ENCODE assay signal across 9 mouse cellular contexts in genomic region chr4:46345056-46345772, GRCm38 (mm10). TPM values are rescaled to one million over a fixed set of nuclear protein-coding genes. Genes with fewer than 3 reads are reported as not detected.
DNase-seq lines count a peak whose midpoint lies in the region; ATAC-seq and TF ChIP-seq lines count a peak whose summit lies in the region.
"Had no signal": no experiment of that assay in that cellular context is flagged by ENCODE, and none has a peak within 500 bp of the region (broad histone marks: within the 10 kb centered on the region; RNA-seq: fewer than 3 reads in every experiment).

No protein-coding gene starts in this region.

- no peak for TF ChIP-seq CTCF in kidney, postnatal 0 days (IDR thresholded peaks at IDR 0.05; ENCODE audit: low read depth)

- DNase-seq in kidney, postnatal 0 days (ENCODE audit: low spot score), result no peak
- no peak for DNase-seq in kidney, postnatal 25 days
- peak; percentile 20 for DNase-seq in embryo, embryonic 9.5 days (ENCODE audit: extremely low spot score)
- no peak for DNase-seq in urinary bladder, postnatal 4 days (ENCODE audit: low spot score in 2 of 2)
- DNase-seq in left cerebral cortex, adult 11 months (ENCODE audit: low spot score), result no peak
- no peak for DNase-seq in adrenal gland, postnatal 4 days (ENCODE audit: low spot score in 2 of 2)

- H3K27me3 ChIP-seq in kidney, postnatal 0 days (ENCODE audit: insufficient read depth, low read length), result peaks cover 96% of the 10 kb centered on the region
- H3K27me3 ChIP-seq in intestine, embryonic 15.5 days (replicated peaks), result peaks cover 97% of the 10 kb centered on the region
- peaks cover 98% of the 10 kb centered on the region for H3K27me3 ChIP-seq in neural tube, embryonic 12.5 days (replicated peaks)

- peak overlapping the region; percentile 30 for H3K4me3 ChIP-seq in kidney, postnatal 0 days (replicated peaks; ENCODE audit: low read depth, low read length)
- H3K4me3 ChIP-seq in intestine, embryonic 15.5 days (replicated peaks), result peak overlapping the region; percentile 38
- H3K4me3 ChIP-seq in neural tube, embryonic 12.5 days, result peak overlapping the region; percentile 29

- no peak overlapping the region for H3K9ac ChIP-seq in kidney, postnatal 0 days (ENCODE audit: low read depth, low read length)
- no peak overlapping the region for H3K9ac ChIP-seq in intestine, embryonic 15.5 days
- H3K9ac ChIP-seq in neural tube, embryonic 12.5 days, result no peak overlapping the region

- no peaks in the 10 kb centered on the region for H3K4me1 ChIP-seq in kidney, postnatal 0 days (replicated peaks; ENCODE audit: insufficient read depth, low read length)
- peaks cover 22% of the 10 kb centered on the region for H3K4me1 ChIP-seq in intestine, embryonic 15.5 days (replicated peaks)
- H3K4me1 ChIP-seq in neural tube, embryonic 12.5 days, result peaks cover 19% of the 10 kb centered on the region

- H3K36me3 ChIP-seq in kidney, postnatal 0 days (ENCODE audit: insufficient read depth, low read length), result no peaks in the 10 kb centered on the region
- no peaks in the 10 kb centered on the region for H3K36me3 ChIP-seq in intestine, embryonic 15.5 days
- no peaks in the 10 kb centered on the region for H3K36me3 ChIP-seq in neural tube, embryonic 12.5 days

- peak overlapping the region; percentile 50; the same call in 1 of the 2 replicates for H3K4me2 ChIP-seq in kidney, postnatal 0 days (ENCODE audit: low read length)
- H3K4me2 ChIP-seq in intestine, embryonic 15.5 days (replicated peaks), result peak overlapping the region; percentile 70
- H3K4me2 ChIP-seq in neural tube, embryonic 12.5 days (replicated peaks), result peak overlapping the region; percentile 57; the same call in 1 of the 2 replicates

- no peak for ATAC-seq in kidney, postnatal 0 days (replicated peaks; ENCODE audit: low FRiP score, low read depth)
- no peak for ATAC-seq in intestine, embryonic 15.5 days
- no peak for ATAC-seq in neural tube, embryonic 12.5 days (ENCODE audit: low FRiP score, low read depth)

- no peak overlapping the region for H3K27ac ChIP-seq in kidney, postnatal 0 days
- H3K27ac ChIP-seq in intestine, embryonic 15.5 days, result no peak overlapping the region
- no peak overlapping the region for H3K27ac ChIP-seq in neural tube, embryonic 12.5 days

- 3% methylated on average over 67 of the region's 67 CpGs for WGBS in kidney, postnatal 0 days
- 3% methylated on average over 66 of the region's 67 CpGs for WGBS in intestine, embryonic 15.5 days
- 2% methylated on average over 66 of the region's 67 CpGs for WGBS in neural tube, embryonic 12.5 days

- H3K9me3 ChIP-seq in kidney, postnatal 0 days (replicated peaks; ENCODE audit: low read length), result no peaks in the 10 kb centered on the region
- H3K9me3 ChIP-seq in intestine, embryonic 15.5 days, result no peaks in the 10 kb centered on the region
- H3K9me3 ChIP-seq in neural tube, embryonic 12.5 days, result no peaks in the 10 kb centered on the region

RNA-seq across cellular contexts. Expression of gene Foxe1, which starts 1.8 kb away (rescaled TPM):
- not detected in 2 replicates for polyA plus RNA-seq in kidney, postnatal 0 days (2015; fragmentation: Nextera tagmentation; extraction: Ambion mirVana)
- polyA plus RNA-seq in intestine, embryonic 15.5 days (2015; fragmentation: Nextera tagmentation; extraction: Ambion mirVana), result not detected in 2 replicates
- polyA plus RNA-seq in neural tube, embryonic 12.5 days (2016; fragmentation: Nextera tagmentation; extraction: Ambion mirVana), result not detected in 2 replicates
- not detected for total RNA-seq in adrenal gland, postnatal 4 days (2021)
- polyA plus RNA-seq: cortical plate, adult 2 months had no signal

RNA-seq across cellular contexts. Expression of gene Trmo, which starts 44.0 kb away (rescaled TPM):
- polyA plus RNA-seq in kidney, postnatal 0 days (2015; fragmentation: Nextera tagmentation; extraction: Ambion mirVana), result 9.6 and 10.1 TPM in 2 replicates
- 11.2 and 11.5 TPM in 2 replicates for polyA plus RNA-seq in intestine, embryonic 15.5 days (2015; fragmentation: Nextera tagmentation; extraction: Ambion mirVana)
- 8.5 and 10.3 TPM in 2 replicates for polyA plus RNA-seq in neural tube, embryonic 12.5 days (2016; fragmentation: Nextera tagmentation; extraction: Ambion mirVana)
- total RNA-seq in adrenal gland, postnatal 4 days (2021), result 1 to 10 TPM; 7.4 to 7.8 TPM
